Mouse (Mus musculus) spleen, adult 2 months (tissue): ENCODE data around the gene Smyd2.

Source experiments
- CTCF ChIP-seq: fragments of 200-500 bp; IDR thresholded peaks from 2 replicates; pipeline ENCODE4 v1.5.1; 2011; ENCODE audit warnings: mild to moderate bottlenecking, inconsistent platforms; ENCODE audit not compliant: insufficient read depth, insufficient read length, insufficient replicate concordance; ENCODE audit errors: extremely low read depth
- POLR2A ChIP-seq: fragments of 200-500 bp; IDR thresholded peaks from 2 replicates; pipeline ENCODE4 v1.6.1; 2011; ENCODE audit warnings: low read depth, low read length, inconsistent platforms

DNA sequence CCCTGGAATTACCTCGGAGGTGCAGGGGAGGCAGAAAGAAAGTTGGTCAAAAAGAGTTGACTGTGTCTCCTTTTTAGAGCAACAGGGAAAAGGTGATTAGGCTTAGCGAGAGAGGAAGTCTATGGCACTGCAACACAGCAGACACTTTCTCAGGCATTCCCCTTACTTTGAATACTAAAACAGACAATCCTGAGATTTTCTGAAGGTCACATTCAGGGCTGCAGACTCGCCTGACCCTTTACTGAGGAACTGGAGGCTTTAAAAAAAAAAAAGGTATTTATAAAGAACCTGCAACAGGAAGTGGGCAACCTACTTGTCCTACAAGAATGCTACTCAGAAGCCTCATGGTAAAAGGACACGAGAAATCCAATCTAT, 5.0 kb downstream of the Smyd2 start:
- TF ChIP-seq CTCF (no peak), POLR2A (no peak)
